Mouse (Mus musculus) embryonic facial prominence, embryonic 13.5 days (tissue): ENCODE measurements around the gene Grap2. TPM values are rescaled to one million over a fixed set of nuclear protein-coding genes. Genes with fewer than 3 reads are reported as not detected.

Source experiments
- ATAC-seq: fragments of 200-750 bp; cut with Nextera tagmentation; 2 replicates; pipeline ENCODE4 v1.8.0; 2017; ENCODE audit warnings: low read depth; ENCODE audit not compliant: insufficient number of reproducible peaks, insufficient read depth, low FRiP score, low TSS enrichment
- H3K27ac ChIP-seq: fragments of 300-500 bp; sonication (generic); 2 replicates; pipeline ENCODE4 v1.5.1; 2015; ENCODE audit warnings: moderate library complexity, mild to moderate bottlenecking, inconsistent platforms
- H3K27me3 ChIP-seq: fragments of 300-500 bp; sonication (generic); 2 replicates; pipeline ENCODE4 v1.6.1; 2015; ENCODE audit warnings: mild to moderate bottlenecking, inconsistent platforms
- H3K36me3 ChIP-seq: fragments of 300-500 bp; sonication (generic); 2 replicates; pipeline ENCODE4 v1.6.1; 2015; ENCODE audit warnings: mild to moderate bottlenecking, inconsistent platforms
- H3K4me1 ChIP-seq: fragments of 300-500 bp; sonication (generic); 2 replicates; pipeline ENCODE4 v1.6.1; 2015; ENCODE audit warnings: inconsistent platforms
- H3K4me2 ChIP-seq: fragments of 300-500 bp; sonication (generic); 2 replicates; pipeline ENCODE4 v1.6.1; 2015; ENCODE audit warnings: moderate library complexity, mild to moderate bottlenecking, inconsistent platforms
- H3K4me3 ChIP-seq: fragments of 300-500 bp; sonication (generic); 2 replicates; pipeline ENCODE4 v1.5.1; 2015; ENCODE audit warnings: mild to moderate bottlenecking, inconsistent platforms
- H3K9ac ChIP-seq: fragments of 300-500 bp; sonication (generic); 2 replicates; pipeline ENCODE4 v1.6.1; 2015; ENCODE audit warnings: mild to moderate bottlenecking, inconsistent platforms
- H3K9me3 ChIP-seq: fragments of 300-500 bp; sonication (generic); 2 replicates; pipeline ENCODE4 v1.6.1; 2016; ENCODE audit warnings: inconsistent platforms
- WGBS: fragments of 180-500 bp; shearing (Covaris S2); methylation state at CpG from one replicate; pipeline ENCODE4 v1.1.7; 2015; ENCODE audit warnings: mixed read lengths; 5-methylcytosine and 5-hydroxymethylcytosine counted together
- microRNA-seq: library from miRNA; unstranded; fragments of <30 nt; microRNA quantifications from one replicate; pipeline ENCODE4, GENCODE M21; 2016
- polyA plus RNA-seq: library from polyadenylated mRNA; unstranded; fragments of >200 nt; fragmentation: Nextera tagmentation; extraction: Ambion mirVana; gene quantifications from 2 replicates; pipeline ENCODE4 v1.2.1, GENCODE M21; 2015

The Grap2 gene
- polyA plus RNA-seq, 1 experiment from 2014 or later: 1.2 TPM

DNA sequence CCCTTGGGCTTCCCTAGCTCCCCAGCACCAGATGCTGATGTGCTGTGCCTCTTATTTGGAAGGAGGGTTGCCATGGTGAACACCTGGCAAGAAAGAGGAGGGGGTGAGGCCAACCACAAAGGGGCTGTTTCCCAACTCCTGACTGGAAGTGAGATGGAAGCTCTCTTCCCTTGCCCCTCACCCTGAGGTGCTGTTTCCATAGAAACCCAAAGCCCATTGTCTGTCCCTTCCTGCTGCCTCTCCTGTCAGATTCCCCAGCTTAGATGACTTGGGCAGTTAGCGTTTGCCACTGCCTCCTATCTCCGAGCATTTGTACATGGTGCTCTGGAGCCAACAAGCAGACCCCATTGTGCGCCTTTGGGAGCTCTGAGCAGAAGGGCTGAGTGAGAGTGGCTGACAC is 121.1 kb downstream of the Grap2 start:
- no peak for ATAC-seq
- no peak overlapping the region for H3K4me3 ChIP-seq
- H3K27me3 ChIP-seq: peaks cover 16% of the 10 kb centered on the region
- H3K27ac ChIP-seq: no peak overlapping the region
- no peaks in the 10 kb centered on the region for H3K9me3 ChIP-seq
- H3K4me1 ChIP-seq: peaks cover 17% of the 10 kb centered on the region
- WGBS: 33% methylated on average over 3 of the region's 3 CpGs
- H3K36me3 ChIP-seq: no peaks in the 10 kb centered on the region
- 0 out of 2 replicates have a peak overlapping the region, but pooled peaks have one; percentile 16 for H3K9ac ChIP-seq
- H3K4me2 ChIP-seq: no peak overlapping the region

DNA sequence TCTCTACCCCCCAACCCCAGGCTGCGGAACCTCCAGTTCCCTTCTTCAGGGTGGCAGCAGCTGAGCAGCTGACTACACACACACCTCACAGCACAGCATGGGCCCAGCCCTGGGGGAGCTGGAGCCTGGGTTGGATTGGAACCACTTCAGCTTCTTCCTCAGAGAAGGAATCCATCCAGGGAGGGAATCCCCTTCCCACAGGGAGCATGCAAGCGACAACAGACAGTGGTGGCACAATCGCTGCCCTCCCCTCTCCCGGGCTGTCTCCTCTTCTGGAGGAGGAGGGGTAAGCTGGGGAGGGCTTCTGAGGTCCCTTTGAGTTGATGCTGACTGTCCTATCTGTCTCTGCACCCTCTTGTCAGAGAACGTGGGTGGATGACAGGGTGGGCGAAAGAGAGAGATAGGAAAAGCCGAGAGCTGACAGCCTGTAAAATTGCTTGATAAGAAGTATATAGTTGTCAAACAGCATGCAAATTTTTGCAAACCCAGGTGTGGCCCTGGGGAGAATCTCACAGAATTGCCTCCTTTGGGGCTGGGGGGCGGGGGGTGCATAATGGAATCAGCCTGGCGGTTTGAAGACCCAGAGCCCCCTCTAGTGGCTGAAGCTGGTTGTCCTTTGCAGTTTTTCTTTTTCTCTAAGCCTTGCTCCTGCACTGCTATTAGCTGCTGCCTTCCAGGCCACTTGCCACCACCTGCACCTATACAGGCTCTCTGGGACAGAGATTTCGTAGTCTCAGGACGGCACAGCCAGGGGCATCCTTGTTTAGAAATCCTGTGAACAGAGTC is 121.9 kb downstream of the Grap2 start:
- Histone ChIP-seq H3K27me3 (peaks cover 16% of the 10 kb centered on the region), H3K27ac (no peak overlapping the region), H3K9me3 (no peaks in the 10 kb centered on the region), H3K4me1 (peaks cover 17% of the 10 kb centered on the region), H3K4me3 (no peak overlapping the region), H3K9ac (no peak overlapping the region), H3K4me2 (peak overlapping the region; percentile 32), H3K36me3 (no peaks in the 10 kb centered on the region)
- no peak for ATAC-seq
- 19% methylated on average over 11 of the region's 11 CpGs for WGBS

DNA sequence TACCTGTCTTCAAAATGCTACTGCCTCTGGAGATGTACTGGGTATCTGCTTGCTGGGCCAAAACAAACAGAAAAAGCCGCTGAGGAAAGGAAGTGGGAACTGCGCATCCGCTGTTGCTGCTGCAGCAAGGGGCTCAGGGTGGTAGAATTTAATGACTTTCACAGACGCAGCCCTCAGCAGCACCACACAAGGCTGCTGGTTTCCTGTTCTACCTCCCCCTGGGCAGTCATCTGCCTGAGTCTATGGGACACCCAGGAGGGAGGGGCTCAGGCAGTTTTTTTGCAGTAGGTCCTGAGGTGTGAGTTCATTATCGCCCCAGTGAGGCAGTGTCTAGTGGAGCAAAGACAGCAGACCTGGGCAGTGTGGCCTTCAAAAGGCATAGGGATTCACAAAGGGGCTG is 125.2 kb downstream of the Grap2 start:
- H3K4me3 ChIP-seq: no peak overlapping the region
- peak overlapping the region; percentile 21; the same call in 1 of the 2 replicates for H3K9ac ChIP-seq
- no peaks in the 10 kb centered on the region for H3K36me3 ChIP-seq
- H3K27me3 ChIP-seq: peaks cover 12% of the 10 kb centered on the region
- ATAC-seq: no peak
- no peak overlapping the region for H3K4me2 ChIP-seq
- H3K9me3 ChIP-seq: no peaks in the 10 kb centered on the region
- no peak overlapping the region for H3K27ac ChIP-seq
- H3K4me1 ChIP-seq: peaks cover 17% of the 10 kb centered on the region
- WGBS: 53% methylated on average over 5 of the region's 5 CpGs

DNA sequence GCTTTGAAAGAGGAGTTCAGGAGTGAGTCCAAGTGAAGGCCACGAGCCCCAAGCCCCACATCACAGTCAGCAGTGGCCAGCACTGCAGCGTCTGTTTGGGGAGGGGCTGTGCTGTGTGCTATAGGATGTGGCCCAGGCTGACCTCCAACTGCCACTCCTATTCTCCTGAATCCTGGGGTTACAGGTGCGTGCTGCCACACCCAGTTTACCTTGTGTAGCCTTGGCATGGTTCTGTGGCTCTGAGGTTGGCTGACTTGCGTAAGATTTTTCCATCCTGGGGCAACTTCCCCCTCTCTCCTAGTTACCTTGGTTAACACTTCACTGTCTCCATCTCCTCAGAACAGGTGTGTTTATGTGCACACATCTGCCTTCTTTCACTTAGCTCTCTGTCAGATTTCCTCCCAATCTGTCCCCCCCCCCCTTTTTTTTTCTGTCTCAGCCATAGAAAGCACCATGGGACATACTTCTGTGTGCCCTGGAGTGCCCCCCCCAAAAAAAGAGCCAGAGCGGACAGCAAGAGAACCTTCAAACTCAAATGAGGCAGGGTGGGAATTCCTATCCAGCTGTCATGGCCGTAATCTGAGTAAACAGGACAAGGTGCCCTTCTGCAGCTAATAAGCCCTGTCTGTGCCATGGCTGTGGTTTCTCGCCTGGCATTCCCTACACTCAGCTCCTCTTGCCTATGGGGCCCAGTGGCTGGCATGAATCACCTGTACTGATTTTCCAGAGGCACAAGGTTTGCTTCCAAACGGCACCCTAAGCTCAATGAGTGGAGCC is 129.3 kb downstream of the Grap2 start:
- 69% methylated on average over 8 of the region's 8 CpGs for WGBS
- Histone ChIP-seq H3K9ac (no peak overlapping the region), H3K4me2 (no peak overlapping the region), H3K4me1 (peaks cover 9% of the 10 kb centered on the region; the same call in 1 of the 2 replicates), H3K9me3 (no peaks in the 10 kb centered on the region), H3K27me3 (peaks cover 3% of the 10 kb centered on the region; the same call in 1 of the 2 replicates), H3K36me3 (no peaks in the 10 kb centered on the region), H3K27ac (no peak overlapping the region), H3K4me3 (no peak overlapping the region)
- no peak for ATAC-seq

Small RNA genes lying within 50 kb of the gene (microRNA-seq; reads per million reads assigned to microRNA genes)
- not detected for gene Mir6957

Other genes with a start within 250 kb of the Grap2 start
- gene Enthd1, start 7.4 kb upstream of the Grap2 start, polyA plus RNA-seq: not detected in 2 replicates
- gene Fam83f, start 99.3 kb downstream of the Grap2 start, polyA plus RNA-seq: 3.6 and 4.0 TPM in 2 replicates
- gene Tnrc6b, start 138.7 kb downstream of the Grap2 start, polyA plus RNA-seq: 30.4 and 35.6 TPM in 2 replicates